Mouse (Mus musculus) liver, embryonic 13.5 days (tissue): ENCODE results near the gene Ncor1. TPM values are rescaled to one million over a fixed set of nuclear protein-coding genes. Genes with fewer than 3 reads are reported as not detected.
"Not testable (repeated sequence)": the region's sequence is repeated elsewhere in the genome, so short reads cannot be mapped to it uniquely, and the experiment has no call there.

Source experiments
- ATAC-seq: fragments of 200-750 bp; cut with Nextera tagmentation; 2 replicates; pipeline ENCODE4 v1.8.0; 2017; ENCODE audit warnings: low read depth, mild to moderate bottlenecking, moderate number of reproducible peaks, moderate library complexity
- DNase-seq: peaks from one replicate; pipeline ENCODE4 v3.0.0; 2022
- H3K27ac ChIP-seq: fragments of 300-500 bp; sonication (generic); 2 replicates; pipeline ENCODE4 v1.5.1; 2015; ENCODE audit warnings: moderate library complexity, mild to moderate bottlenecking, inconsistent platforms
- H3K27me3 ChIP-seq: fragments of 300-500 bp; sonication (generic); 2 replicates; pipeline ENCODE4 v1.6.1; 2015; ENCODE audit warnings: mild to moderate bottlenecking, inconsistent platforms
- H3K36me3 ChIP-seq: fragments of 300-500 bp; sonication (generic); 2 replicates; pipeline ENCODE4 v1.6.1; 2015; ENCODE audit warnings: mild to moderate bottlenecking, inconsistent platforms
- H3K4me1 ChIP-seq: fragments of 300-500 bp; sonication (generic); replicated peaks from 2 replicates; pipeline ENCODE4 v1.6.1; 2015; ENCODE audit warnings: inconsistent platforms
- H3K4me2 ChIP-seq: fragments of 300-500 bp; sonication (generic); 2 replicates; pipeline ENCODE4 v1.6.1; 2015; ENCODE audit warnings: inconsistent platforms, mild to moderate bottlenecking, moderate library complexity
- H3K4me3 ChIP-seq: fragments of 300-500 bp; sonication (generic); replicated peaks from 2 replicates; pipeline ENCODE4 v1.5.1; 2015; ENCODE audit warnings: mild to moderate bottlenecking, inconsistent platforms
- H3K9ac ChIP-seq: fragments of 300-500 bp; sonication (generic); 2 replicates; pipeline ENCODE4 v1.6.1; 2015; ENCODE audit warnings: mild to moderate bottlenecking, inconsistent platforms
- H3K9me3 ChIP-seq: fragments of 300-500 bp; sonication (generic); replicated peaks from 2 replicates; pipeline ENCODE4 v1.6.1; 2016; ENCODE audit warnings: inconsistent platforms
- WGBS: fragments of 180-500 bp; shearing (Covaris S2); methylation state at CpG from one replicate; pipeline ENCODE4 v1.1.7; 2015; ENCODE audit not compliant: insufficient replicate concordance; 5-methylcytosine and 5-hydroxymethylcytosine counted together
- polyA plus RNA-seq: library from polyadenylated mRNA; unstranded; fragments of >200 nt; fragmentation: Nextera tagmentation; extraction: Ambion mirVana; gene quantifications from 2 replicates; pipeline ENCODE4 v1.2.1, GENCODE M21; 2015

Ncor1 gene
- polyA plus RNA-seq, 1 experiment from 2014 or later: 76.6 TPM

DNA sequence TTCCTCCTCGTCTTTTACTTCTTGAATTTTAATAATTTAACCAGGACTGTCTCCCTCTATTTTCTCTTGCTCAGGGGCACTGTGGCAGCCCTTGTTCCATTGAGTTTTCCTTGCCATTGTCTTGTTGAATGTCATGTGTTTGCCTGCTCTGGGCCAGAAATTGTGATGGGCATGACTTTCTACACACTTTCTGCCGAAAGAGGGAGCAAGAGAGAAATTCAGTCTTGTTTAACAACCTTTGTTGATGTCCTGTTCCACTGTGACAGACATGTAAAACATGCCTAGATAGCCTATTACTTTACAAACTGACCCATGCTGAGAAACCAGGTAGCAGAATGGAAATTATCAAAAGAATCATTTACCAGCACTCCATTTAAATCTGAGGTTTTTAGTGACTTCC lies 33.8 kb downstream of the Ncor1 start:
- H3K4me2 ChIP-seq: no peak overlapping the region
- no peak for DNase-seq
- no peak overlapping the region for H3K4me3 ChIP-seq
- peaks cover 43% of the 10 kb centered on the region for H3K36me3 ChIP-seq
- ATAC-seq: no peak
- H3K9ac ChIP-seq: no peak overlapping the region
- no peaks in the 10 kb centered on the region for H3K9me3 ChIP-seq
- H3K27ac ChIP-seq: no peak overlapping the region
- 70% methylated on average over 2 of the region's 2 CpGs for WGBS
- H3K27me3 ChIP-seq: no peaks in the 10 kb centered on the region
- no peaks in the 10 kb centered on the region for H3K4me1 ChIP-seq

DNA sequence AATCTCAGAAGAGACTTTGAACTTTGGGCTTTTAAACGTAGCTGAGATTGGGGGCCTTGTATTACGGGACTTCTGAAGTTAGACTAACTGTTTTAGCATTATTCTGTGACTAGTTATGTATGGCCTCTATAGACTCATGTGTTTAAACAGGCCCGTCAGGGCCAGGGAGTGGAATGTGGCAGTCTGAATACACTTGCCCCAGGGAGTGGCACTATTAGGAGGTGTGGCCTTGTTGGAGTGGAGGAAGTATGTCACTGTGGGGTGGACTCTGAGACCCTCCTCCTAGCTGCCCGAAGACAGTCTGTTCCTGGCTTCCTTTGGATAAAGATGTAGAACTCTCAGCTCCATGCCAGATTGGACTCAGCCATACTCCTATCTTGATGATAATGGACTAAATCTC lies 43.3 kb downstream of the Ncor1 start:
- H3K9ac ChIP-seq: no peak overlapping the region
- H3K27me3 ChIP-seq: no peaks in the 10 kb centered on the region
- no peak for DNase-seq
- no peak overlapping the region for H3K4me2 ChIP-seq
- H3K4me1 ChIP-seq: no peaks in the 10 kb centered on the region
- no peak for ATAC-seq
- H3K27ac ChIP-seq: no peak overlapping the region
- WGBS: 82% methylated on average over 4 of the region's 4 CpGs
- peaks cover 60% of the 10 kb centered on the region for H3K36me3 ChIP-seq
- no peaks in the 10 kb centered on the region for H3K9me3 ChIP-seq
- no peak overlapping the region for H3K4me3 ChIP-seq

DNA sequence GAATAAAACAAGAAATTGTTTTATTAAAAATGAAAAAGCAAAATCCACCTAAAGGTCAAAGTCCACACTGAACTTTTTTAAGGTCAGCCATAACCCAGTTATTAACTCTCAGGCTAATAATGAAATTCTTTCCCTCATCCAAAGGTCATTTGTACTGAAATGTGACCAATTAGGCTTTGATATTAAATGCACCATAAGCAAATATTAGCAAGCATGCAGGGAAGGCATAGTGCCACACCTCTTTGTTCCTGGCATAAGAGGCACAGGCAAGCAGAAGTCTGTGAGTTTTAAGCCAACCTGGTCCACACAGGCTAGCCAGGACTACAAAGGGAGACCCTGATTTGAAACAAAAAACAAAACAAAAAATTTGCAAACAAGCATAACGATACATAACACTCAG lies 48.7 kb downstream of the Ncor1 start:
- ATAC-seq: no peak

DNA sequence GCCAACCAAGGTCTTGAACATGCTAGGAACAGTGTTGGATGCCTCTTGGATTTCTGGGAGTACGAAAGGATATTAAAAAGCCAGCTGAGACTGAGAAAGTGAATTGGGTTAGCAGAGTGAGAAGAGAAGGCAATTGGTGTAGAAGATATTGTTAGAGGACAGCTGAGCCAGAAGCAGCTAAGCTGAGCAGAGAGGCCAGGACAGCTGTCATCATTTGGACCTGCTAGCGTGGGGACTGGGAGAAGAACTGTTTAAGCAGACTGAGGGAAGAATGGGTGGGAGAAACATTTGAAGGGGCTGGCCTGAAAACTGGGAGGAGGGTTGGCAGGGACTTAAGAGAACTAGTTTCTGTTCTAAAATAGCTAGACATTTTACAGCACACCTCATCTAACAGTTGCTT lies 49.5 kb downstream of the Ncor1 start:
- no peak overlapping the region for H3K27ac ChIP-seq
- ATAC-seq (no peak), DNase-seq (no peak)
- no peaks in the 10 kb centered on the region for H3K9me3 ChIP-seq
- no peak overlapping the region for H3K4me2 ChIP-seq
- peaks cover 50% of the 10 kb centered on the region for H3K36me3 ChIP-seq
- no peaks in the 10 kb centered on the region for H3K27me3 ChIP-seq
- H3K4me3 ChIP-seq: no peak overlapping the region
- H3K9ac ChIP-seq: no peak overlapping the region
- 88% methylated on average over 2 of the region's 2 CpGs for WGBS
- H3K4me1 ChIP-seq: no peaks in the 10 kb centered on the region

More for the DNA sequence above, 48.7 kb downstream of the Ncor1 start:
- Histone ChIP-seq H3K4me1 (no peaks in the 10 kb centered on the region), H3K4me2 (no peak overlapping the region), H3K9me3 (no peaks in the 10 kb centered on the region), H3K27ac (no peak overlapping the region), H3K36me3 (peaks cover 55% of the 10 kb centered on the region), H3K27me3 (no peaks in the 10 kb centered on the region), H3K4me3 (no peak overlapping the region), H3K9ac (no peak overlapping the region)
- DNase-seq: no peak
- WGBS: 78% methylated on average over 1 of the region's 1 CpGs

DNA sequence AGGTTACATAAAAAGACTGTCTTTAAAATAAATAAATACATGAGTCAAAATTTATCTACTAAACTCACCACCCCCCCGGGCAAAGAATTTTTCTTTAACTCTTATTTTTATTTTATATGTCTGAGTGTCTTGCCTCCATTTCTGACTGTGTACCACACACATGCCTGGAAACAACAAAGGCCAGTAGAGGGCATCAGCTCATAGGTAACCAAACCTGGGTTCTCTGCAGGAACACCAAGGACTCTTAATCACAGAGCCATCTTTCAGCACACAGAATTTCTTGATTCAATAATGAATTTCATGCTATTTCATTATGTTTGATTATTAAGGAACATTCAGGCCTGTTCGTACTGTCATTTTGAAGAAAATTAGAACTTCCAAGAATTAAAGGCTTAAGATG lies 61.9 kb downstream of the Ncor1 start:
- no peak overlapping the region for H3K9ac ChIP-seq
- DNase-seq: peak; percentile 15

DNA sequence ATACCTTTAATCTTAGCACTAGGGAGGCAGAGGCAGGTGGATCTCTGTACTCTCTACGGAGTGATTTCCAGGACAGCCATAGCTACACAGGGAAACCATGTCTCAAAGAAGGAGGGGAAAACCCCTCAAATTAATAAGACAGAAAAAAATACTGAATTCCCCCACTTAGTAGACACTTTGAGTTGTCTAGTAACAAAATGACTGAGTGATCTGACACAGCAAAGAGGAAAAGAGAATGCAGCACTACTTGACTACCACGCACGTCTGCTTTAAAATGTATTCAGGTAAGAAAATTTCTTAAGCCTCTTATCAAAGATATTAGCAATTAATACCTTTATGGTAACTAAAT lies 70.0 kb downstream of the Ncor1 start:
- Histone ChIP-seq H3K27me3 (no peaks in the 10 kb centered on the region), H3K9me3 (no peaks in the 10 kb centered on the region), H3K4me1 (no peaks in the 10 kb centered on the region), H3K9ac (no peak overlapping the region), H3K27ac (no peak overlapping the region), H3K4me2 (no peak overlapping the region), H3K4me3 (no peak overlapping the region), H3K36me3 (peaks cover 44% of the 10 kb centered on the region)
- 92% methylated on average over 3 of the region's 3 CpGs for WGBS
- no peak for DNase-seq
- ATAC-seq: no peak

More for the DNA sequence above, 61.9 kb downstream of the Ncor1 start:
- no peak for ATAC-seq
- no peak overlapping the region for H3K27ac ChIP-seq
- H3K27me3 ChIP-seq: no peaks in the 10 kb centered on the region
- 78% methylated on average over 2 of the region's 2 CpGs for WGBS
- H3K36me3 ChIP-seq: peaks cover 60% of the 10 kb centered on the region
- no peaks in the 10 kb centered on the region for H3K4me1 ChIP-seq
- no peak overlapping the region for H3K4me3 ChIP-seq
- H3K4me2 ChIP-seq: no peak overlapping the region
- H3K9me3 ChIP-seq: no peaks in the 10 kb centered on the region

DNA sequence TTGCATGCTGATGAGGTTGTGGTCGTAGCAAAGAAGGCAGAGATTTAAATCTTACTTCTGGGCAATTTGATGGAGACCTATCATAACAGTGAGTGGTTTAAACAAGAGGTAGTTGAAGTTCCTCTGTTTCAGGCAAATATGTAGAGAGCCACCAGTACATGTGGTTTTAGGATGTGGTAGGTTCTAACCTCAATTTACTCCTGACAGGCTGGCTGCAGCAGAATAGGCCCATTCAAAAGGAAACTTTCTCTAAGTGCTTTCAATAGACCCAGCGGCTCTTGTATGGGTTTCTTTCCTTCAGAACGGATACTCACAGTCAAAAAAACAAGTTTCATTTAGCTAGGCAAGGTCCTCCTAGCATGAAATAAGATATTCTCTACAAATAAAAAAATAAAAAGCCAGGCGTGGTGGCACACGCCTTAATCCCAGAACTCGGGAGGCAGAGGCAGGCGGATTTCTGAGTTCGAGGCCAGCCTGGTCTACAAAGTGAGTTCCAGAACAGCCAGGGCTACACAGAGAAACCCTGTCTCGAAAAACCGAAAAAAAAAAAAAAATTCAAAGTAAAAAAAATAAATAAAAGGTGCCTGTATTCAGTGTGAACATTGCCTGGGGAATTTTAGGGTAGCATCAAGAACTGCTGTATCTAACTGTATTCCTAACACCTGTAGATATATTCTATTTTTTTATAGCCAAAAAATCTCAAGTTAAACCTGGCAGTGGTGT lies 70.6 kb downstream of the Ncor1 start:
- 82% methylated on average over 10 of the region's 10 CpGs for WGBS
- DNase-seq (no peak), ATAC-seq (no peak)
- Histone ChIP-seq H3K27me3 (no peaks in the 10 kb centered on the region), H3K4me2 (no peak overlapping the region), H3K27ac (no peak overlapping the region), H3K9ac (no peak overlapping the region), H3K36me3 (peaks cover 46% of the 10 kb centered on the region), H3K4me3 (no peak overlapping the region), H3K4me1 (no peaks in the 10 kb centered on the region), H3K9me3 (no peaks in the 10 kb centered on the region)

DNA sequence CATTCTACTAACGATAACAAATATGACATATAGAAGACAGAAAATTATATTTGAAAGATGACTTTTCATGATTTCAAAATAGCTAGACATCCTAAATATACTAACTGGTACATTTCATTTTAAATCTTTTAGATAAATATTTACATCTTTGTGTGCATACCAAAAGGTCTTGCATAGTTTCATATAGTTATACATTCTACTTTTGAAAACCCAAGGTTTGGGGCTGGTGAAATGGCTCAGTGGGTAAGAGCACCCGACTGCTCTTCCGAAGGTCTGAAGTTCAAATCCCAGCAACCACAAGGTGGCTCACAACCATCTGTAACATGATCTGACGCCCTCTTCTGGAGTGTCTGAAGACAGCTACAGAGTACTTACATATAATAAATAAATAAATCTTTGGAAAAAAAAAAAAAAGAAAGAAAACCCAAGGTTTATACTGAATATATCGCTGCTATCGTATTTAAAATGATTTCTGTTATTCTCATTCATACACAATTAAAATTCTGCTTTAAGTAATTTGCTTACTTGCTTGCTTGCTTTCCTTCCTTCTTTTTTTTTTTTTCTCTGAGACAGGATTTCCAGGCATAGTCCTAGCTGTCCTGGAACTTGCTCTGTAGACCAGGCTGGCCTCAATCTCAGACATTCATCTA lies 81.0 kb downstream of the Ncor1 start:
- H3K9me3 ChIP-seq, ATAC-seq, H3K4me3 ChIP-seq, H3K4me2 ChIP-seq, H3K27me3 ChIP-seq, H3K27ac ChIP-seq, H3K9ac ChIP-seq, DNase-seq, H3K4me1 ChIP-seq: not testable (repeated sequence)
- peaks cover 54% of the 10 kb centered on the region for H3K36me3 ChIP-seq
- 77% methylated on average over 6 of the region's 6 CpGs for WGBS

DNA sequence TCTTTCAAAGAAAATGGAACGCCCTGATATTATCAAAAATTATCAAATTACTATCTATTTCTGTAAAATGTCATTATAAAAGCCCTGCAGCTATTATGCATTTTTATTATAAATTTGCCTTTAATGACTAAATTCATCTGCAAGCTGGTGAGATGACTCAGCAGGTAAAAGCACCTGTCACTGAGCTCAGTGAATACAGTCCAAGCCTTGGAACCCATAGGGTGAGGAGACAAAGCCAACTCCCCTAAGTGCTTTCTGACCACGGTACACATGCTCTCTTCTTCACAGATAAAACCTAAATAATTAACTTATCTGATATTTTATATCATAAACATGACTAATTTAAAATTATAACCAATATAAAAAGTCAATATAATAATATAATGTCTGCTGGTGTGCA lies 86.6 kb downstream of the Ncor1 start:
- Histone ChIP-seq H3K36me3 (peaks cover 61% of the 10 kb centered on the region), H3K9me3 (no peaks in the 10 kb centered on the region), H3K4me3 (no peak overlapping the region), H3K4me2 (no peak overlapping the region), H3K27me3 (no peaks in the 10 kb centered on the region), H3K4me1 (no peaks in the 10 kb centered on the region), H3K27ac (no peak overlapping the region), H3K9ac (no peak overlapping the region)
- DNase-seq (no peak), ATAC-seq (no peak)
- 79% methylated on average over 2 of the region's 2 CpGs for WGBS

DNA sequence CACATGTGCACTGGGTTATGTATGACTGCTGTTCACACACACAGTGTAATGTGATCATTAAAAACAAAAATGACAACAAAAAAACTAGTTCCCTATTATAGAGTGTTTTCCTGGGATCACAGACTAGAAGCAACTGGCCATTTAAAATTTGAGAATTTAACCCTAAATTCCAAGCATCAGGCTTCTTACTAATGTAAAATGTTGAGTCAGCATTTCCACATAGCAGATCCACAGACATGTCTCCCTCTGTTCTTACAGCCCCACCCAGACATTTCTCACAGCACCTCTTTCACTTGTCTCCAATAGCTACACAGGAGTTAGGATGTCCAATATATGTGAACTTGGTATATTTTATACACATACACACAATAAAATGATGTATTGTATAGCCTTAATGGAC lies 88.4 kb downstream of the Ncor1 start:
- no peak overlapping the region for H3K4me2 ChIP-seq
- H3K9me3 ChIP-seq: no peaks in the 10 kb centered on the region

DNA sequence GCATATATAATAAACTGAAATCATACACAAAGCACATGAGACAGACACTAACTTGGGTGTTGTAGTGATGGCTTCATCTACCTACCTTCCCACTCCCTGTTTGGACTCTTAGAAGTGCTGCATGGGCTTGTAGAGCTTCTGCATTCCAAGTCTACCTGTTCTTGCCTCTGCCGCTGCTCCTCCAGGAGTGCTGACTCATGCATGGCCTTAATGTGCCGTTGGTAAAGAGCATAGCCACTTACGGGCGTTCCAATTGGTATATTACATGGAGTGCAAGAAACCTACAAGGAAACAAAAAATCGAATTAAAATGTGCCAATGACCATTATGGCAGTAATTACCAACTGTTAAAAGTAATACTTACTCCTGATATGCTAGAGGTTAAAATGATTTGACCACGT lies 91.5 kb downstream of the Ncor1 start:
- ATAC-seq (no peak), DNase-seq (no peak)
- Histone ChIP-seq H3K4me1 (no peaks in the 10 kb centered on the region), H3K4me3 (no peak overlapping the region), H3K27ac (no peak overlapping the region), H3K27me3 (no peaks in the 10 kb centered on the region), H3K4me2 (no peak overlapping the region), H3K36me3 (peaks cover 61% of the 10 kb centered on the region), H3K9me3 (no peaks in the 10 kb centered on the region), H3K9ac (no peak overlapping the region)
- 82% methylated on average over 6 of the region's 6 CpGs for WGBS

More for the DNA sequence above, 88.4 kb downstream of the Ncor1 start:
- H3K4me1 ChIP-seq: no peaks in the 10 kb centered on the region
- no peak overlapping the region for H3K4me3 ChIP-seq
- H3K9ac ChIP-seq: no peak overlapping the region
- DNase-seq (no peak), ATAC-seq (no peak)
- peaks cover 61% of the 10 kb centered on the region for H3K36me3 ChIP-seq
- H3K27ac ChIP-seq: no peak overlapping the region
- no peaks in the 10 kb centered on the region for H3K27me3 ChIP-seq

DNA sequence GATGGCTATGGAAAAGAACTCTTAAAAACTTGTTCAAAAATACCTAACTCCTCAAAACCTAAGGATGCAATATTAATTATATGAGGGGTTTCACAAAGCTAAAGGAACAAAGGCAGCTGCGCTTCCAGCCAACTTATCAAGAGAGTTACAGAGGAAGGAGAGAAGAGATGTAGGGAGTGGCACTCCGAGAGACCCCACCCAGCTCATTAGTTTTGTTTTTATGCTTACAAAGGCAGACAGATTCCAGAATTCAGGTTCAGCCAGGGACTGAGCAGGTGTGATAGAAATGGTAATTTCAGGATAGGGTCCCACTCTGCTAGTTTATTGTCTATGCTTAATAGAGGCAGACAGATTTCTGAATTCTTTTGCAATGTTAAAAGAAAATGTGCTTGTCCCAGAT lies 103.1 kb downstream of the Ncor1 start:
- Histone ChIP-seq H3K27me3 (no peaks in the 10 kb centered on the region), H3K27ac (no peak overlapping the region), H3K9ac (no peak overlapping the region), H3K4me3 (no peak overlapping the region), H3K9me3 (no peaks in the 10 kb centered on the region), H3K4me2 (no peak overlapping the region), H3K36me3 (peaks cover 68% of the 10 kb centered on the region), H3K4me1 (no peaks in the 10 kb centered on the region)
- no peak for DNase-seq
- no peak for ATAC-seq
- WGBS: 90% methylated on average over 2 of the region's 2 CpGs
